Comparison of ENCODE assay signal across 28 mouse cellular contexts in the genomic region with DNA sequence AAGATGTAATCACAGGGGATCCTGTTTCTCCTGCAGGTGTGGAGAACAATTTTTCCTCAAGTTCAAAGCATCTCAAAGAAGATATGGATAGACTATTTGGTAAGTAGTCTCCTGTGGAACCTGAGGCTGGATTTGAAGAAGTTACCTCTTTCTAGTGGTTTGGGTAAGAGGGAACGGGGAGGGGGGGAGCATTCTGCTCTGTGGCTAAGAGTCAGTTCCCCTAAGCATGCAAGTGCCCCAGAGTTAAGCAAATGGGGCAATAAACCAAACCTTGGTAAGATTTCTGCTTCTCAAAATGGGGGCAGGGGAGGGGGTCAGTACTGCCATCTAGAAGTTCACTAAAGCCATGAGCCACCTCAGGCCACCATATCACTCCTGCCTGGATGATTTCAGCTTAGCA. TPM values are rescaled to one million over a fixed set of nuclear protein-coding genes. Genes with fewer than 3 reads are reported as not detected.
DNase-seq lines count a peak whose midpoint lies in the region; ATAC-seq lines count a peak whose summit lies in the region.
"Had no signal": no experiment of that assay in that cellular context is flagged by ENCODE, and none has a peak within 500 bp of the region (broad histone marks: within the 10 kb centered on the region; RNA-seq: fewer than 3 reads in every experiment).

No protein-coding gene starts in this region.

- no peaks in the 10 kb centered on the region for H3K36me3 ChIP-seq in intestine, embryonic 15.5 days
- H3K36me3 ChIP-seq: G1E had no signal

- H3K4me1 ChIP-seq in intestine, embryonic 15.5 days (replicated peaks) = 0 out of 2 replicates have a peak, but pooled peaks cover 2% of the 10 kb centered on the region

- no peak overlapping the region for H3K4me3 ChIP-seq in intestine, embryonic 15.5 days (replicated peaks)

- no peaks in the 10 kb centered on the region for H3K27me3 ChIP-seq in intestine, embryonic 15.5 days (replicated peaks)
- H3K27me3 ChIP-seq: CH12.LX, Patski had no signal

- no peak overlapping the region for H3K4me2 ChIP-seq in intestine, embryonic 15.5 days (replicated peaks)

- no peaks in the 10 kb centered on the region for H3K9me3 ChIP-seq in intestine, embryonic 15.5 days

- no peak overlapping the region for H3K9ac ChIP-seq in intestine, embryonic 15.5 days

- 95% methylated on average over 1 of the region's 1 CpGs for WGBS in intestine, embryonic 15.5 days

- DNase-seq in layer of hippocampus, postnatal 14 days (ENCODE audit: low spot score in 2 of 2) = no peak
- DNase-seq in adrenal gland, adult (ENCODE audit: inconsistent age in 2 of 2, low spot score in 1 of 2) = no peak
- no peak for DNase-seq in cerebellum, postnatal 36 days
- DNase-seq: adrenal gland, adult 2 months; adrenal gland, adult 8-10 months; adrenal gland, postnatal 10 days; adrenal gland, postnatal 14 days; adrenal gland, postnatal 25 days; adrenal gland, postnatal 36 days; B cell, adult 2 months; cerebellum, adult 11 months; cerebellum, adult 11-12 months; cerebellum, adult 18-20 months had no signal

- H3K27ac ChIP-seq in intestine, embryonic 15.5 days = no peak overlapping the region

- ATAC-seq in common myeloid progenitor, adult 5-6 weeks (replicated peaks; ENCODE audit: low read depth, poor library complexity, severe bottlenecking) = peak; percentile 65
- peak; percentile 88 for ATAC-seq in granulocyte monocyte progenitor cell, adult 5-6 weeks (replicated peaks; ENCODE audit: poor library complexity, severe bottlenecking)
- ATAC-seq in megakaryocyte, adult 5-6 weeks (ENCODE audit: poor library complexity, severe bottlenecking) = peak; percentile 74
- ATAC-seq in megakaryocyte progenitor cell, adult 5-6 weeks (replicated peaks; ENCODE audit: poor library complexity) = peak; percentile 74
- ATAC-seq in intestine, embryonic 15.5 days = no peak
- ATAC-seq: activated CD4-positive, CD25-positive, alpha-beta regulatory T cell, adult 4 months; CD4-positive, CD25-positive, alpha-beta regulatory T cell, adult 4 months; Patski had no signal

RNA-seq across cellular contexts. Expression of a gene that starts 4.6 kb away (rescaled TPM):
- total RNA-seq in common myeloid progenitor, adult 5-6 weeks (2017) = 40.1 and 42.2 TPM in 2 replicates
- total RNA-seq in granulocyte monocyte progenitor cell, adult 5-6 weeks (2014; fragmentation: Nextera tagmentation) = 34.3 and 59.5 TPM in 2 replicates
- total RNA-seq in granulocyte monocyte progenitor cell, adult 5-6 weeks (2017) = 30.8 and 37.7 TPM in 2 replicates
- total RNA-seq in megakaryocyte, adult 5-6 weeks (2015) = 14.0 and 17.4 TPM in 2 replicates
- 34.7 and 37.7 TPM in 2 replicates for total RNA-seq in megakaryocyte, adult 5-6 weeks (2017)
- 21.5 and 22.7 TPM in 2 replicates for total RNA-seq in megakaryocyte progenitor cell, adult 5-6 weeks (2015)
- total RNA-seq in megakaryocyte progenitor cell, adult 5-6 weeks (2017) = 55.0 TPM in 2 replicates
- 90.3 and 92.0 TPM in 2 replicates for polyA plus RNA-seq in intestine, embryonic 15.5 days (2015; fragmentation: Nextera tagmentation; extraction: Ambion mirVana)
- total RNA-seq in layer of hippocampus, postnatal 14 days (2021) = 100 to 1,000 TPM; 215 to 223 TPM

RNA-seq across cellular contexts. Expression of a gene that starts 8.8 kb away (rescaled TPM):
- not detected in 2 replicates for total RNA-seq in common myeloid progenitor, adult 5-6 weeks (2017)
- total RNA-seq in granulocyte monocyte progenitor cell, adult 5-6 weeks (2014; fragmentation: Nextera tagmentation) = not detected in 2 replicates
- not detected in 2 replicates for total RNA-seq in granulocyte monocyte progenitor cell, adult 5-6 weeks (2017)
- 0.33 TPM in 1 of 2 replicates, not detected in the other for total RNA-seq in megakaryocyte, adult 5-6 weeks (2015)
- not detected in 2 replicates for total RNA-seq in megakaryocyte, adult 5-6 weeks (2017)
- not detected in 2 replicates for total RNA-seq in megakaryocyte progenitor cell, adult 5-6 weeks (2015)
- not detected in 2 replicates for total RNA-seq in megakaryocyte progenitor cell, adult 5-6 weeks (2017)
- 0.34 TPM in 1 of 2 replicates, not detected in the other for polyA plus RNA-seq in intestine, embryonic 15.5 days (2015; fragmentation: Nextera tagmentation; extraction: Ambion mirVana)
- under 1 TPM; 0.36 to 0.60 TPM for total RNA-seq in layer of hippocampus, postnatal 14 days (2021)
- total RNA-seq: adrenal gland, adult 18-20 months; adrenal gland, adult 2 months; adrenal gland, adult 8-10 months; adrenal gland, postnatal 10 days; adrenal gland, postnatal 14 days; adrenal gland, postnatal 25 days; adrenal gland, postnatal 36 days; adrenal gland, postnatal 4 days; CH12.LX; ES-E14; MEL had no signal
- polyA plus RNA-seq: activated CD4-positive, CD25-positive, alpha-beta regulatory T cell, adult 4 months; adrenal gland, adult 2 months; CD4-positive, CD25-positive, alpha-beta regulatory T cell, adult 4 months; G1E had no signal

RNA-seq across cellular contexts. Expression of a gene that starts 27.5 kb away (rescaled TPM):
- 326 and 756 TPM in 2 replicates for total RNA-seq in common myeloid progenitor, adult 5-6 weeks (2017)
- total RNA-seq in granulocyte monocyte progenitor cell, adult 5-6 weeks (2014; fragmentation: Nextera tagmentation) = 609 and 614 TPM in 2 replicates
- total RNA-seq in granulocyte monocyte progenitor cell, adult 5-6 weeks (2017) = 494 and 585 TPM in 2 replicates
- 370 and 491 TPM in 2 replicates for total RNA-seq in megakaryocyte, adult 5-6 weeks (2015)
- 820 and 835 TPM in 2 replicates for total RNA-seq in megakaryocyte, adult 5-6 weeks (2017)
- total RNA-seq in megakaryocyte progenitor cell, adult 5-6 weeks (2015) = 534 and 624 TPM in 2 replicates
- total RNA-seq in megakaryocyte progenitor cell, adult 5-6 weeks (2017) = 550 and 674 TPM in 2 replicates
- polyA plus RNA-seq in intestine, embryonic 15.5 days (2015; fragmentation: Nextera tagmentation; extraction: Ambion mirVana) = 832 and 903 TPM in 2 replicates
- 100 to 1,000 TPM; 770 to 824 TPM for total RNA-seq in layer of hippocampus, postnatal 14 days (2021)

RNA-seq across cellular contexts. Expression of a gene that starts 35.8 kb away (rescaled TPM):
- total RNA-seq in common myeloid progenitor, adult 5-6 weeks (2017) = 0.87 TPM in 1 of 2 replicates, not detected in the other
- total RNA-seq in granulocyte monocyte progenitor cell, adult 5-6 weeks (2014; fragmentation: Nextera tagmentation) = 3.6 TPM in 1 of 2 replicates, not detected in the other
- not detected in 2 replicates for total RNA-seq in granulocyte monocyte progenitor cell, adult 5-6 weeks (2017)
- 0.62 TPM in 1 of 2 replicates, not detected in the other for total RNA-seq in megakaryocyte, adult 5-6 weeks (2015)
- not detected in 2 replicates for total RNA-seq in megakaryocyte, adult 5-6 weeks (2017)
- not detected in 2 replicates for total RNA-seq in megakaryocyte progenitor cell, adult 5-6 weeks (2015)
- not detected in 2 replicates for total RNA-seq in megakaryocyte progenitor cell, adult 5-6 weeks (2017)
- 0.25 and 0.59 TPM in 2 replicates for polyA plus RNA-seq in intestine, embryonic 15.5 days (2015; fragmentation: Nextera tagmentation; extraction: Ambion mirVana)
- under 1 TPM; 0.41 to 0.52 TPM for total RNA-seq in layer of hippocampus, postnatal 14 days (2021)
- total RNA-seq: adrenal gland, postnatal 14 days; CH12.LX; G1E had no signal
- polyA plus RNA-seq: activated CD4-positive, CD25-positive, alpha-beta regulatory T cell, adult 4 months; CD4-positive, CD25-positive, alpha-beta regulatory T cell, adult 4 months; G1E; Patski had no signal

RNA-seq across cellular contexts. Expression of a gene that starts 42.8 kb away (rescaled TPM):
- 1.0 TPM in 1 of 2 replicates, not detected in the other for total RNA-seq in common myeloid progenitor, adult 5-6 weeks (2017)
- total RNA-seq in granulocyte monocyte progenitor cell, adult 5-6 weeks (2014; fragmentation: Nextera tagmentation) = not detected in 2 replicates
- 0.13 TPM in 1 of 2 replicates, not detected in the other for total RNA-seq in granulocyte monocyte progenitor cell, adult 5-6 weeks (2017)
- total RNA-seq in megakaryocyte, adult 5-6 weeks (2015) = 0.71 and 1.7 TPM in 2 replicates
- 0.77 and 1.5 TPM in 2 replicates for total RNA-seq in megakaryocyte, adult 5-6 weeks (2017)
- total RNA-seq in megakaryocyte progenitor cell, adult 5-6 weeks (2015) = 0.10 and 0.37 TPM in 2 replicates
- total RNA-seq in megakaryocyte progenitor cell, adult 5-6 weeks (2017) = not detected in 2 replicates
- 0.48 and 0.52 TPM in 2 replicates for polyA plus RNA-seq in intestine, embryonic 15.5 days (2015; fragmentation: Nextera tagmentation; extraction: Ambion mirVana)
- 1 to 10 TPM; 4.7 TPM for total RNA-seq in layer of hippocampus, postnatal 14 days (2021)
- total RNA-seq: G1E, MEL had no signal
- polyA plus RNA-seq: C2C12 had no signal
